Mouse (Mus musculus) left cerebral cortex, adult 8-10 months (tissue): Measurements from ENCODE around the gene Samt1. TPM values are rescaled to one million over a fixed set of nuclear protein-coding genes. Genes with fewer than 3 reads are reported as not detected.
"Not testable (repeated sequence)": the region's sequence is repeated elsewhere in the genome, so short reads cannot be mapped to it uniquely, and the experiment has no call there.

Source experiments
- DNase-seq, 2 experiments: peaks; one replicate each; pipeline ENCODE4 v3.0.0; 2022; ENCODE audit warnings: low spot score in 2 of 2
- total RNA-seq, 4 experiments: library from RNA; stranded (reverse); gene quantifications; 2 replicates each; pipeline ENCODE4 v1.2.4; 2022

Gene Samt1
- total RNA-seq, result not detected

DNA sequence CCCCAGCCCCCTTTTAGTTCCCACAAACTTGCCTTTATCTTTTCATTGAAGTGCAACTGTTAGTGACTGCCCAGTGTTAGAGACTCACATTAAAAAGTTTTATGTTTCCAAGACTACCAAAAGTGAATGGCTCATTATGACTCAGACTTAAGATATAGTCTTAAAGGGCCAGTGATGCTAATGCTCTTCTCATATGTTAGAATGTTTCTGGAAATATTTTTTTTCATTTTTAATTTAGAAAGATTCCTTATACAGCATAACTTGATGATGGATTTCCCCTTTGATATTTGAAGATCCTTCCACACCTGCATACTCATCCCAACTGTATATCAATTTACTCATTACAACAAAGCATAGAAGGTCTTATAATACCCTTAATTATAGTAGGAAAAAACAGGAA is at the start of gene Samt1:
Gene Samt1 (minus strand): TSS at position 101 of the 400 bp plus-strand sequence.
- DNase-seq, result not testable (repeated sequence)

DNA sequence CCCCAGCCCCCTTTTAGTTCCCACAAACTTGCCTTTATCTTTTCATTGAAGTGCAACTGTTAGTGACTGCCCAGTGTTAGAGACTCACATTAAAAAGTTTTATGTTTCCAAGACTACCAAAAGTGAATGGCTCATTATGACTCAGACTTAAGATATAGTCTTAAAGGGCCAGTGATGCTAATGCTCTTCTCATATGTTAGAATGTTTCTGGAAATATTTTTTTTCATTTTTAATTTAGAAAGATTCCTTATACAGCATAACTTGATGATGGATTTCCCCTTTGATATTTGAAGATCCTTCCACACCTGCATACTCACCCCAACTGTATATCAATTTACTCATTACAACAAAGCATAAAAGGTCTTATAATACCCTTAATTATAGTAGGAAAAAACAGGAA is 42.5 kb upstream of the Samt1 start, which contains the start of gene Gm10057:
Gene Gm10057 (minus strand): TSS at position 101 of the 400 bp plus-strand sequence.
- not testable (repeated sequence) for DNase-seq

GRCm38 (mm10) chrX:154033727-154034126 is 21.3 kb upstream of the Samt1 start, which contains the start of gene 4921511M17Rik:
Gene 4921511M17Rik (minus strand): TSS chrX:154033827.
- not testable (repeated sequence) for DNase-seq

DNA sequence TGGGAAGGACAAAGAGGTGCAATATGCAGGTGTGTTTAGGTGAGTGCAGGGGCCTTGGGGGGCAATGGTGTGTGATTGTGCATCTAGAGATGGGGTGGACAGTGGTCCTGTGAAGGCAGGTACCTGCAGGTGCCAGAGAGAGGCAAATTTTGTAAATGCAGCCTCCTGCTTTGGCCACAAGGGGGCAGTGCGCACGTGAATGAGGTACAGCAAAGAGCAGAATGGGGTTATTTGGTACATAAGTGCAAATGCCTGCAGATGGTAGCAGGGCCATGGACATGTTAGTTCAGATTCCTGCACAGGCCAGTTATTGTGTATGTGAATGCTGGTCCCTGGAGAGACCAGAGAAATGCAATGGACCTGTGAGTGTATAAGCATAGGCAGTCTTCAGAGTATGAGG is 35.5 kb downstream of the Samt1 start:
- not testable (repeated sequence) for DNase-seq

DNA sequence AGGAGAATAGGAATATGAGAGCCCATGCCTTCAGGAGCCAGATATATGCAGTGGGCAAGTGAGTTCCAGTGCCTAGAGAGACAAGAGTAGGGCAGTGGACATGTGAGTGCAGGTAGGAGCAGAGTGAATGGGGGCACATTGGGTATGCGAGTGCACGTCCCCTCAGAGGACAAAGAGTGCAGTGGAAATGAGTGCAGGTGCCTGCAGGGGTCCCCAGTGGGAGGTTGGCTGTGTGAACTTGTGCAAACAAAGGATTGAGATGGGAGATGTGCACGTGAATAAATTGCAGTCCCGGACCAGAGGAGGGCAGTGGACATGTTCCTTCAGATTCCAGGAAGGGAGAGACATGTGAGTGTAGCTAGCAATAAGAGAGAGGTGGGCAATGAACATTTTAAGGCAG is 36.0 kb downstream of the Samt1 start:
- DNase-seq, result not testable (repeated sequence)

GRCm38 (mm10) chrX:153974450-153974849 is 38.0 kb downstream of the Samt1 start:
- DNase-seq, result no peak

GRCm38 (mm10) chrX:153952866-153953265 is 59.6 kb downstream of the Samt1 start:
- not testable (repeated sequence) for DNase-seq

Other genes starting within 250 kb of the Samt1 start
- 1 to 10 TPM; 5.4 to 9.0 (median 7.3) TPM for gene Spin2c, start 180.4 kb downstream of the Samt1 start, total RNA-seq
- gene 4921511M17Rik, start 21.2 kb upstream of the Samt1 start, total RNA-seq, result not detected
- gene Gm10057, start 42.4 kb upstream of the Samt1 start, total RNA-seq, result not detected
- not detected for gene Gm15140, start 108.0 kb upstream of the Samt1 start, total RNA-seq